In genomic region chr4:128666362-128666761, GRCm38 (mm10) we compare ENCODE assay signal across 8 mouse cellular contexts. TPM values are rescaled to one million over a fixed set of nuclear protein-coding genes. Genes with fewer than 3 reads are reported as not detected.
DNase-seq lines count a peak whose midpoint lies in the region; ATAC-seq and TF ChIP-seq lines count a peak whose summit lies in the region.
"Not testable (repeated sequence)": the region's sequence is repeated elsewhere in the genome, so short reads cannot be mapped to it uniquely, and the experiment has no call there.
"Had no signal": no experiment of that assay in that cellular context is flagged by ENCODE, and none has a peak within 500 bp of the region (broad histone marks: within the 10 kb centered on the region; RNA-seq: fewer than 3 reads in every experiment).

No protein-coding gene starts in this region.

- not testable (repeated sequence) for H3K9ac ChIP-seq in intestine, postnatal 0 days (ENCODE audit: low read depth, low read length); lung, embryonic 15.5 days

- not testable (repeated sequence) for H3K9me3 ChIP-seq in intestine, postnatal 0 days (ENCODE audit: control insufficient read depth); lung, embryonic 15.5 days

- peak; percentile 57 for ATAC-seq in common myeloid progenitor, adult 5-6 weeks (replicated peaks; ENCODE audit: low read depth, poor library complexity, severe bottlenecking)
- peak; percentile 64 for ATAC-seq in intestine, postnatal 0 days
- not testable (repeated sequence) for ATAC-seq in lung, embryonic 15.5 days (ENCODE audit: borderline replicate concordance, extremely low read depth, low FRiP score, low TSS enrichment)

- H3K27ac ChIP-seq in intestine, postnatal 0 days (ENCODE audit: low read depth, low read length) = not testable (repeated sequence)
- peak overlapping the region; percentile 36; the same call in 1 of the 2 replicates for H3K27ac ChIP-seq in layer of hippocampus, adult 2 months
- 0 out of 2 replicates have a peak overlapping the region, but pooled peaks have one; percentile 37 for H3K27ac ChIP-seq in lung, embryonic 15.5 days
- peak overlapping the region; percentile 72 for H3K27ac ChIP-seq in macrophage

- not testable (repeated sequence) for H3K36me3 ChIP-seq in intestine, postnatal 0 days (ENCODE audit: control insufficient read depth, insufficient read depth); lung, embryonic 15.5 days; macrophage (ENCODE audit: inconsistent target)

- 37% methylated on average over 7 of the region's 7 CpGs for WGBS in intestine, postnatal 0 days
- 47% methylated on average over 7 of the region's 7 CpGs for WGBS in lung, embryonic 15.5 days
- 50% methylated on average over 7 of the region's 7 CpGs for WGBS in macrophage (ENCODE audit: missing documents)

- H3K27me3 ChIP-seq in intestine, postnatal 0 days (replicated peaks; ENCODE audit: control insufficient read depth, insufficient read depth, low read length); lung, embryonic 15.5 days: not testable (repeated sequence)

- not testable (repeated sequence) for H3K4me1 ChIP-seq in intestine, postnatal 0 days (replicated peaks; ENCODE audit: control insufficient read depth, insufficient read depth, low read length)
- H3K4me1 ChIP-seq in lung, embryonic 15.5 days = peaks cover 31% of the 10 kb centered on the region

- H3K4me3 ChIP-seq in intestine, postnatal 0 days (ENCODE audit: low read depth, low read length); layer of hippocampus, adult 2 months; lung, embryonic 15.5 days; macrophage (ENCODE audit: inconsistent target): not testable (repeated sequence)

- TF ChIP-seq CTCF in intestine, postnatal 0 days (IDR thresholded peaks at IDR 0.05; ENCODE audit: low read depth); layer of hippocampus, adult 2 months (conservative IDR thresholded peaks at IDR 0.05): not testable (repeated sequence)

- peak; percentile 43 to 50 for DNase-seq in cerebellum, adult 18-20 months
- DNase-seq in heart, adult 8-10 months (ENCODE audit: low spot score) = peak; percentile 30
- DNase-seq in layer of hippocampus, adult 2 months (ENCODE audit: low spot score in 2 of 2) = not testable (repeated sequence)

- H3K79me2 ChIP-seq in macrophage (ENCODE audit: inconsistent target) = not testable (repeated sequence)

- not testable (repeated sequence) for H3K4me2 ChIP-seq in intestine, postnatal 0 days (replicated peaks; ENCODE audit: low read depth); lung, embryonic 15.5 days

RNA-seq across cellular contexts. Expression of gene Phc2, which starts 11.9 kb away (rescaled TPM):
- total RNA-seq in common myeloid progenitor, adult 5-6 weeks (2017) = 21.2 and 23.0 TPM in 2 replicates
- total RNA-seq in heart, adult 8-10 months (2022) = 10 to 100 TPM; 26.8 to 38.7 (median 30.2) TPM
- polyA plus RNA-seq in intestine, postnatal 0 days (2015; fragmentation: Nextera tagmentation; extraction: Ambion mirVana) = 22.9 and 25.4 TPM in 2 replicates
- total RNA-seq in layer of hippocampus, adult 2 months (2021) = 10 to 100 TPM; 85.4 to 91.3 TPM
- polyA plus RNA-seq in lung, embryonic 15.5 days (2015; fragmentation: Nextera tagmentation; extraction: Ambion mirVana) = 75.8 and 83.5 TPM in 2 replicates
- total RNA-seq in macrophage (2018; cell fraction: chromatin; rRNA removed) = 10 to 100 TPM; 32.5 to 78.6 (median 52.5) TPM
- total RNA-seq in macrophage (2018; cell fraction: cytosol; rRNA removed) = 10 to 100 TPM; 51.6 to 81.5 (median 66.5) TPM
- 10 to 100 TPM; 49.4 to 94.3 (median 66.9) TPM for total RNA-seq in macrophage (2018; cell fraction: nucleus; rRNA removed)
- 56.6 to 66.8 TPM (median 59.8 TPM) in 3 replicates for polyA plus RNA-seq in macrophage (2018)

RNA-seq across cellular contexts. Expression of gene Tlr12, which starts 47.9 kb away (rescaled TPM):
- total RNA-seq in common myeloid progenitor, adult 5-6 weeks (2017) = 0.44 and 1.1 TPM in 2 replicates
- total RNA-seq in heart, adult 8-10 months (2022) = under 1 TPM in 2 of 4 experiments, not detected in 2; 0.28 to 0.29 TPM
- 2.1 and 2.5 TPM in 2 replicates for polyA plus RNA-seq in intestine, postnatal 0 days (2015; fragmentation: Nextera tagmentation; extraction: Ambion mirVana)
- total RNA-seq in layer of hippocampus, adult 2 months (2021) = under 1 TPM; 0.49 to 0.93 TPM
- polyA plus RNA-seq in lung, embryonic 15.5 days (2015; fragmentation: Nextera tagmentation; extraction: Ambion mirVana) = 1.2 and 1.4 TPM in 2 replicates
- 1 to 10 TPM in 1 of 26 experiments, under 1 TPM in 7, not detected in 18; 0.22 to 1.1 (median 0.50) TPM for total RNA-seq in macrophage (2018; cell fraction: chromatin; rRNA removed)
- 1 to 10 TPM in 2 of 26 experiments, under 1 TPM in 23, not detected in 1; 0.03 to 1.8 (median 0.19) TPM for total RNA-seq in macrophage (2018; cell fraction: cytosol; rRNA removed)
- total RNA-seq in macrophage (2018; cell fraction: nucleus; rRNA removed) = 1 to 10 TPM in 10 of 26 experiments, under 1 TPM in 6, not detected in 10; 0.20 to 3.7 (median 1.3) TPM
- 0.06 to 0.57 TPM (median 0.07 TPM) in 3 replicates for polyA plus RNA-seq in macrophage (2018)
- polyA plus RNA-seq: heart, embryonic 14.5 days had no signal

RNA-seq across cellular contexts. Expression of gene Zscan20, which starts 56.5 kb away (rescaled TPM):
- total RNA-seq in common myeloid progenitor, adult 5-6 weeks (2017) = 2.6 and 3.2 TPM in 2 replicates
- 1 to 10 TPM; 5.2 to 9.1 (median 7.8) TPM for total RNA-seq in heart, adult 8-10 months (2022)
- polyA plus RNA-seq in intestine, postnatal 0 days (2015; fragmentation: Nextera tagmentation; extraction: Ambion mirVana) = 0.87 and 1.0 TPM in 2 replicates
- 10 to 100 TPM in 1 of 2 experiments, 1 to 10 TPM in 1; 8.3 to 10.6 TPM for total RNA-seq in layer of hippocampus, adult 2 months (2021)
- polyA plus RNA-seq in lung, embryonic 15.5 days (2015; fragmentation: Nextera tagmentation; extraction: Ambion mirVana) = 4.3 and 4.6 TPM in 2 replicates
- 10 to 100 TPM in 14 of 26 experiments, 1 to 10 TPM in 12; 1.6 to 21.8 (median 11.1) TPM for total RNA-seq in macrophage (2018; cell fraction: chromatin; rRNA removed)
- 1 to 10 TPM in 20 of 26 experiments, under 1 TPM in 6; 0.23 to 4.2 (median 2.6) TPM for total RNA-seq in macrophage (2018; cell fraction: cytosol; rRNA removed)
- 10 to 100 TPM in 4 of 26 experiments, 1 to 10 TPM in 21, under 1 TPM in 1; 0.98 to 14.2 (median 5.3) TPM for total RNA-seq in macrophage (2018; cell fraction: nucleus; rRNA removed)
- 1.6 to 1.9 TPM (median 1.8 TPM) in 3 replicates for polyA plus RNA-seq in macrophage (2018)
